Mouse (Mus musculus) stomach, postnatal 0 days (tissue): ENCODE data around the gene Ap4b1. TPM values are rescaled to one million over a fixed set of nuclear protein-coding genes. Genes with fewer than 3 reads are reported as not detected.

Experiments
- ATAC-seq: fragments of 200-750 bp; cut with Nextera tagmentation; 2 replicates; pipeline ENCODE4 v1.8.0; 2017; ENCODE audit not compliant: low FRiP score, low TSS enrichment
- DNase-seq: peaks from one replicate; pipeline ENCODE4 v3.0.0-alpha.2; 2016; ENCODE audit warnings: low spot score
- H3K27ac ChIP-seq: fragments of 300-500 bp; sonication (generic); replicated peaks from 2 replicates; pipeline ENCODE4 v1.5.1; 2014; ENCODE audit warnings: mild to moderate bottlenecking, control low read depth
- H3K27me3 ChIP-seq: fragments of 300-500 bp; sonication (generic); 2 replicates; pipeline ENCODE4 v1.6.1; 2014; ENCODE audit warnings: low read length; ENCODE audit not compliant: control insufficient read depth, insufficient read depth
- H3K36me3 ChIP-seq: fragments of 300-500 bp; sonication (generic); 2 replicates; pipeline ENCODE4 v1.6.1; 2014; ENCODE audit warnings: low read length, mixed read lengths; ENCODE audit not compliant: control insufficient read depth, insufficient read depth
- H3K4me1 ChIP-seq: fragments of 300-500 bp; sonication (generic); replicated peaks from 2 replicates; pipeline ENCODE4 v1.6.1; 2014; ENCODE audit warnings: antibody characterized with exemption; ENCODE audit not compliant: control insufficient read depth, insufficient read depth
- H3K4me2 ChIP-seq: fragments of 300-500 bp; sonication (generic); replicated peaks from 2 replicates; pipeline ENCODE4 v1.6.1; 2014; ENCODE audit warnings: low read depth, mild to moderate bottlenecking, control low read depth, moderate library complexity
- H3K4me3 ChIP-seq: fragments of 300-500 bp; sonication (generic); 2 replicates; pipeline ENCODE4 v1.5.1; 2014; ENCODE audit warnings: low read depth, low read length, control low read depth
- H3K9ac ChIP-seq: fragments of 300-500 bp; sonication (generic); 2 replicates; pipeline ENCODE4 v1.6.1; 2014; ENCODE audit warnings: mild to moderate bottlenecking, low read length, control low read depth, mixed read lengths
- H3K9me3 ChIP-seq: fragments of 300-500 bp; sonication (generic); 2 replicates; pipeline ENCODE4 v1.6.1; 2016; ENCODE audit warnings: low read length; ENCODE audit not compliant: control insufficient read depth
- CTCF ChIP-seq: IDR thresholded peaks from 2 replicates; pipeline ENCODE4 v1.5.1; 2016; ENCODE audit warnings: antibody characterized with exemption, low read depth, mild to moderate bottlenecking, moderate library complexity
- EP300 ChIP-seq: optimal IDR thresholded peaks from 2 replicates; pipeline ENCODE3; 2016; ENCODE audit warnings: antibody characterized with exemption
- WGBS: fragments of 180-500 bp; shearing (Covaris S2); extraction: QIAGEN DNeasy Blood & Tissue Kit; methylation state at CpG from one replicate; pipeline ENCODE4 v1.1.7; 2014; 5-methylcytosine and 5-hydroxymethylcytosine counted together
- polyA plus RNA-seq: library from polyadenylated mRNA; unstranded; fragments of >200 nt; fragmentation: Nextera tagmentation; extraction: Ambion mirVana; gene quantifications from 2 replicates; pipeline ENCODE4 v1.2.1, GENCODE M21; 2015

Gene Ap4b1
- polyA plus RNA-seq, 1 experiment from 2014 or later, result 12.2 TPM

- H3K9ac ChIP-seq, result no peak overlapping the region
- no peaks in the 10 kb centered on the region for H3K4me1 ChIP-seq
- H3K4me3 ChIP-seq, result no peak overlapping the region
- no peaks in the 10 kb centered on the region for H3K9me3 ChIP-seq
- H3K4me2 ChIP-seq, result no peak overlapping the region
- no peak overlapping the region for H3K27ac ChIP-seq
- no peak for ATAC-seq
- 86% methylated on average over 7 of the region's 7 CpGs for WGBS
- no peaks in the 10 kb centered on the region for H3K27me3 ChIP-seq
- DNase-seq, result no peak
- TF ChIP-seq EP300 (no peak), CTCF (no peak)
- H3K36me3 ChIP-seq, result no peaks in the 10 kb centered on the region
Observed at GRCm38 (mm10) chr3:103857036-103857805, 47.9 kb downstream of the Ap4b1 start.

GRCm38 (mm10) chr3:103857977-103858563 lies 48.8 kb downstream of the Ap4b1 start:
- no peak for ATAC-seq
- no peak overlapping the region for H3K27ac ChIP-seq
- no peak overlapping the region for H3K4me2 ChIP-seq
- H3K9ac ChIP-seq, result no peak overlapping the region
- no peak for DNase-seq
- H3K4me3 ChIP-seq, result no peak overlapping the region
- no peaks in the 10 kb centered on the region for H3K4me1 ChIP-seq
- no peaks in the 10 kb centered on the region for H3K9me3 ChIP-seq
- H3K27me3 ChIP-seq, result no peaks in the 10 kb centered on the region
- H3K36me3 ChIP-seq, result no peaks in the 10 kb centered on the region
- no peak for TF ChIP-seq CTCF
- TF ChIP-seq EP300, result no peak
- WGBS, result 89% methylated on average over 6 of the region's 6 CpGs

- Histone ChIP-seq H3K9ac (no peak within 1 kb of the TSS), H3K4me2 (no peak within 1 kb of the TSS), H3K4me3 (no peak within 1 kb of the TSS), H3K27me3 (no peaks in the 10 kb centered on the region), H3K36me3 (no peaks in the 10 kb centered on the region), H3K27ac (no peak within 1 kb of the TSS), H3K4me1 (no peaks in the 10 kb centered on the region), H3K9me3 (no peaks in the 10 kb centered on the region)
- no peak for TF ChIP-seq EP300
- TF ChIP-seq CTCF, result no peak
- DNase-seq, result no peak
- WGBS, result 65% methylated on average over 12 of the region's 12 CpGs
- no peak for ATAC-seq
Observed at GRCm38 (mm10) chr3:103858881-103859801, 49.8 kb downstream of the Ap4b1 start, which contains the start of gene Ptpn22. Gene Ptpn22, plus strand, starts transcription at chr3:103859795.

- Histone ChIP-seq H3K9ac (no peak overlapping the region), H3K4me3 (no peak overlapping the region), H3K9me3 (no peaks in the 10 kb centered on the region), H3K36me3 (no peaks in the 10 kb centered on the region), H3K4me2 (no peak overlapping the region), H3K27me3 (no peaks in the 10 kb centered on the region), H3K4me1 (no peaks in the 10 kb centered on the region), H3K27ac (no peak overlapping the region)
- ATAC-seq (no peak), DNase-seq (no peak)
- WGBS, result 61% methylated on average over 6 of the region's 6 CpGs
- TF ChIP-seq CTCF (no peak), EP300 (no peak)
Observed at GRCm38 (mm10) chr3:103859851-103860391, 50.6 kb downstream of the Ap4b1 start.

- ATAC-seq (no peak), DNase-seq (no peak)
- Histone ChIP-seq H3K9ac (no peak overlapping the region), H3K4me3 (no peak overlapping the region), H3K4me1 (no peaks in the 10 kb centered on the region), H3K4me2 (no peak overlapping the region), H3K36me3 (no peaks in the 10 kb centered on the region), H3K9me3 (no peaks in the 10 kb centered on the region), H3K27ac (no peak overlapping the region), H3K27me3 (no peaks in the 10 kb centered on the region)
- WGBS, result 54% methylated on average over 4 of the region's 4 CpGs
- TF ChIP-seq EP300 (no peak), CTCF (no peak)
Observed at GRCm38 (mm10) chr3:103862721-103863220, 53.5 kb downstream of the Ap4b1 start.
